Mouse (Mus musculus) forebrain, embryonic 13.5 days (tissue): Measurements from ENCODE around the gene Rassf7. TPM values are rescaled to one million over a fixed set of nuclear protein-coding genes. Genes with fewer than 3 reads are reported as not detected.

Experiments used
- ATAC-seq: fragments of 200-750 bp; cut with Nextera tagmentation; 2 replicates; pipeline ENCODE4 v1.8.0; 2017
- H3K27ac ChIP-seq: fragments of 300-500 bp; sonication (generic); 2 replicates; pipeline ENCODE4 v1.5.1; 2015; ENCODE audit warnings: inconsistent platforms, mild to moderate bottlenecking, moderate library complexity
- H3K27me3 ChIP-seq: fragments of 300-500 bp; sonication (generic); 2 replicates; pipeline ENCODE4 v1.6.1; 2015; ENCODE audit warnings: mild to moderate bottlenecking, inconsistent platforms
- H3K36me3 ChIP-seq: fragments of 300-500 bp; sonication (generic); 2 replicates; pipeline ENCODE4 v1.6.1; 2015; ENCODE audit warnings: mild to moderate bottlenecking, inconsistent platforms; ENCODE audit not compliant: poor library complexity, severe bottlenecking
- H3K4me1 ChIP-seq: fragments of 300-500 bp; sonication (generic); 2 replicates; pipeline ENCODE4 v1.6.1; 2015; ENCODE audit warnings: inconsistent platforms
- H3K4me2 ChIP-seq: fragments of 300-500 bp; sonication (generic); 2 replicates; pipeline ENCODE4 v1.6.1; 2015; ENCODE audit warnings: inconsistent platforms, mild to moderate bottlenecking, moderate library complexity
- H3K4me3 ChIP-seq: fragments of 300-500 bp; sonication (generic); 2 replicates; pipeline ENCODE4 v1.5.1; 2015; ENCODE audit warnings: mild to moderate bottlenecking, inconsistent platforms
- H3K9ac ChIP-seq: fragments of 300-500 bp; sonication (generic); 2 replicates; pipeline ENCODE4 v1.6.1; 2015; ENCODE audit warnings: mild to moderate bottlenecking, inconsistent platforms
- H3K9me3 ChIP-seq: fragments of 300-500 bp; sonication (generic); replicated peaks from 2 replicates; pipeline ENCODE4 v1.6.1; 2016; ENCODE audit warnings: inconsistent platforms
- WGBS: fragments of 180-500 bp; shearing (Covaris S2); methylation state at CpG from one replicate; pipeline ENCODE4 v1.1.7; 2015; 5-methylcytosine and 5-hydroxymethylcytosine counted together
- polyA plus RNA-seq: library from polyadenylated mRNA; unstranded; fragments of >200 nt; fragmentation: Nextera tagmentation; extraction: Ambion mirVana; gene quantifications from 2 replicates; pipeline ENCODE4 v1.2.1, GENCODE M21; 2015

The Rassf7 gene
- polyA plus RNA-seq, 1 experiment from 2014 or later: 29.4 TPM

DNA sequence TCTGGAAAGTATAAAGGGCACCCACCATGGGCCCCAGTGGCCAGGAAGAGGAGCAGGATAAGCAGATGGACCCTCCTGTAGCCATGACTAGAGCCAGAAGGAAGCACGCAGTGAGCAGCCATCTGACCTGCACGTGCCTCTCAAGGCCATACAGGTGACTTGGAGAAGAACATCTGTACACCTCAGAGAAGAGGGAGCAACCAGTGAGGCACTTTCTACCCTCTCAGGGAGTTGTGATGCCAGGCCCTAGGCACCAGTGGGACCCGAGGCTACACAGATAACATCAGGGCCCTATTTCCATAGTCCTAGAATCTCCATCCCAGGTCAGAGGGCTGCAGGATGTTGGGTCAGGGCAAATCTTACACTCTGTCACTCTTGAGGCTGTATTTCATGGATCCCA, 25.4 kb upstream of the Rassf7 start:
- whole genome bisulfite sequencing: 90% methylated on average over 3 of the region's 3 CpGs

GRCm38 (mm10) chr7:141191036-141191435, 24.6 kb upstream of the Rassf7 start:
- no peak overlapping the region for H3K9ac ChIP-seq
- ATAC-seq: no peak
- peaks cover 24% of the 10 kb centered on the region for H3K4me1 ChIP-seq
- H3K27me3 ChIP-seq: no peaks in the 10 kb centered on the region
- WGBS: 93% methylated on average over 14 of the region's 14 CpGs
- H3K27ac ChIP-seq: no peak overlapping the region
- peaks cover 38% of the 10 kb centered on the region for H3K36me3 ChIP-seq
- H3K4me2 ChIP-seq: no peak overlapping the region
- H3K9me3 ChIP-seq: no peaks in the 10 kb centered on the region
- H3K4me3 ChIP-seq: no peak overlapping the region

More for the DNA sequence above, 25.4 kb upstream of the Rassf7 start:
- Histone ChIP-seq H3K4me2 (no peak overlapping the region), H3K4me1 (peaks cover 19% of the 10 kb centered on the region), H3K27me3 (no peaks in the 10 kb centered on the region), H3K9ac (no peak overlapping the region), H3K27ac (no peak overlapping the region), H3K9me3 (no peaks in the 10 kb centered on the region), H3K4me3 (no peak overlapping the region), H3K36me3 (peaks cover 38% of the 10 kb centered on the region)
- ATAC-seq: no peak

DNA sequence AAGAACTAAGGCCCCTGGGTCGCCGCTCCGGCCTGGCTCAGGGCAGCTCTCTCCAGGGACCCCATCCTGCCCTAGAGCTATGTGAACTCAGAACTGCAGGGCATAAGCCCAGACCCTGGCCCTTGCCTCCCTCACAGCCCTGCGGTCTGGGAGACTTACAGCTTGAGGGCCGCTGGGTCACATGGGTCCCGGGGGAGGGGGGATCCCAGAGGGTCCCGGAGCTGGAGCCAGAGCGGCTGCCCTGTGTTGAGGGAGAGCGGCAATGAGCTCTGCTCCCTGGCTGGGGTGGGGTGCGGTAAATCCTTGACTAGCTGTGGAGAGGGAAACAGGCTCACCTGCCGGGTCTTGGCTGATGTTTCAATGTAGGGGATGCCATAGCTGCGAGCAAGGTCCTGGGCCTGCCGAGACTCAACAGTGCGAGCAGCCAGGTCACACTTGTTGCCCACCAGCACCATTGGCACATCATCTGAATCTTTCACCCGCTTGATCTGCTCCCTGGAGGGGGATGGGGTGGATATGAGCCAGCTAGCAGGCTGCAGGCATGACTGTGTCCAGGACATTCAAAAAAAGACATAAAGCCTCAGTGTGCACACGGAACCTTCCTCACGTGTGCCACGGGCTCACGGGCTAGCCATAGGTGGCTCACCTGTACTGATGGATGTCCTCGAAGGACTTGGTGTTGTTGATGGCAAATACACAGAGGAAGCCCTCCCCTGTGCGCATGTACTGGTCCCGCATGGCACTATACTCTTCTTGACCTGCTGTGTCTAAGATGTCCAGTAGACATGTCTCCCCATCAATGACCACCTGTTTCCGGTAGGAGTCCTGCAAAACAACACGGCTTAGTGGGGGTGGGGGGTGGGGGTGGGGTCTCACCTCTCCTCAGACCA, 23.6 kb upstream of the Rassf7 start:
- peaks cover 38% of the 10 kb centered on the region for H3K36me3 ChIP-seq
- peak overlapping the region; percentile 92 for H3K4me3 ChIP-seq
- H3K4me2 ChIP-seq: peak overlapping the region; percentile 96
- H3K9ac ChIP-seq: peak overlapping the region; percentile 96
- no peaks in the 10 kb centered on the region for H3K27me3 ChIP-seq
- peaks cover 24% of the 10 kb centered on the region for H3K4me1 ChIP-seq
- ATAC-seq: no peak
- no peaks in the 10 kb centered on the region for H3K9me3 ChIP-seq
- 91% methylated on average over 23 of the region's 24 CpGs for WGBS
- no peak overlapping the region for H3K27ac ChIP-seq

GRCm38 (mm10) chr7:141192776-141193347, 22.8 kb upstream of the Rassf7 start:
- H3K4me1 ChIP-seq: peaks cover 24% of the 10 kb centered on the region
- 28% methylated on average over 12 of the region's 12 CpGs for WGBS
- peaks cover 38% of the 10 kb centered on the region for H3K36me3 ChIP-seq
- H3K9me3 ChIP-seq: no peaks in the 10 kb centered on the region
- peak overlapping the region; percentile 96 for H3K4me2 ChIP-seq
- ATAC-seq: no peak
- H3K27ac ChIP-seq: peak overlapping the region; percentile 76
- H3K4me3 ChIP-seq: peak overlapping the region; percentile 92
- H3K27me3 ChIP-seq: no peaks in the 10 kb centered on the region
- peak overlapping the region; percentile 96 for H3K9ac ChIP-seq

GRCm38 (mm10) chr7:141193348-141193856, 22.3 kb upstream of the Rassf7 start:
- WGBS: 0% methylated on average over 26 of the region's 43 CpGs
- peak; percentile 48 for ATAC-seq

DNA sequence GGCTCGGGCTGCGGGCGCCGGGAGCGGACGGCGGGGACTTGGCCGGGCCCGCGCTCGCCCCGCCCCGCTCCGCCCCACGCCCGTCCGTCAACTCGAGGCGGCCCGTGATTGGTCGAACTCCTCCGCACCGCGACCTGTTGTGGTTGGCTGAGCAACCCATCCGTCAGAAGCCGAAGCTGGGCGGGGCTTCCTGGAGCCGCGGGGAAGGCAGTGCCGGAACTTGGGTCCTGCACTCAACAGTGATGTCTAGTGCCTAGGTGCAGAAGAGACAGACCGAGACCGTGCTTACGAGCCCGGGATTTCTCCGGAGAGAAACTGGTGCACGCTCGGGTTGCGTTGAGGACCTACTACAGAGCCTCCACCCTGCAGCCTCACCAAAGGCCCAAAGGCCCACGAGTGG, 21.7 kb upstream of the Rassf7 start, which contains the start of the genes Hras and Lrrc56:
Gene Hras (minus strand): TSS at position 58 of the 400 bp plus-strand sequence.
Gene Lrrc56 (plus strand): TSS at position 210 of the 400 bp plus-strand sequence.
- H3K9ac ChIP-seq: peak within 1 kb of the TSS; percentile 96
- peak; percentile 95 for ATAC-seq
- H3K4me1 ChIP-seq: peaks cover 24% of the 10 kb centered on the region
- peak within 1 kb of the TSS; percentile 96 for H3K4me2 ChIP-seq
- peak within 1 kb of the TSS; percentile 92 for H3K4me3 ChIP-seq
- H3K27ac ChIP-seq: peak within 1 kb of the TSS; percentile 76
- under 1% methylated on average over 25 of the region's 39 CpGs for WGBS
- H3K36me3 ChIP-seq: peaks cover 35% of the 10 kb centered on the region
- H3K27me3 ChIP-seq: no peaks in the 10 kb centered on the region
- no peaks in the 10 kb centered on the region for H3K9me3 ChIP-seq

More at GRCm38 (mm10) chr7:141193348-141193856, 22.3 kb upstream of the Rassf7 start:
- Histone ChIP-seq H3K9me3 (no peaks in the 10 kb centered on the region), H3K4me2 (peak overlapping the region; percentile 96), H3K27ac (peak overlapping the region; percentile 76), H3K36me3 (peaks cover 38% of the 10 kb centered on the region), H3K27me3 (no peaks in the 10 kb centered on the region), H3K4me1 (peaks cover 24% of the 10 kb centered on the region), H3K9ac (peak overlapping the region; percentile 96), H3K4me3 (peak overlapping the region; percentile 92)

- H3K9me3 ChIP-seq: no peaks in the 10 kb centered on the region
- H3K27ac ChIP-seq: peak overlapping the region; percentile 73
- peak overlapping the region; percentile 67 for H3K9ac ChIP-seq
- no peaks in the 10 kb centered on the region for H3K27me3 ChIP-seq
- H3K36me3 ChIP-seq: peaks cover 30% of the 10 kb centered on the region
- H3K4me2 ChIP-seq: peak overlapping the region; percentile 96
- no peak for ATAC-seq
- under 1% methylated on average over 23 of the region's 23 CpGs for WGBS
- peaks cover 24% of the 10 kb centered on the region for H3K4me1 ChIP-seq
- H3K4me3 ChIP-seq: peak overlapping the region; percentile 92
Measured at GRCm38 (mm10) chr7:141194409-141194808, 21.3 kb upstream of the Rassf7 start.

GRCm38 (mm10) chr7:141194830-141195229, 20.8 kb upstream of the Rassf7 start:
- under 1% methylated on average over 28 of the region's 28 CpGs for WGBS
- peak overlapping the region; percentile 73 for H3K27ac ChIP-seq
- H3K27me3 ChIP-seq: no peaks in the 10 kb centered on the region
- H3K4me1 ChIP-seq: peaks cover 24% of the 10 kb centered on the region
- H3K4me2 ChIP-seq: peak overlapping the region; percentile 96
- no peaks in the 10 kb centered on the region for H3K9me3 ChIP-seq
- ATAC-seq: peak; percentile 52
- H3K9ac ChIP-seq: peak overlapping the region; percentile 67
- peak overlapping the region; percentile 92 for H3K4me3 ChIP-seq
- peaks cover 29% of the 10 kb centered on the region for H3K36me3 ChIP-seq

GRCm38 (mm10) chr7:141195754-141196153, 19.9 kb upstream of the Rassf7 start:
- 95% methylated on average over 2 of the region's 2 CpGs for whole genome bisulfite sequencing
- no peak for ATAC-seq
- Histone ChIP-seq H3K36me3 (peaks cover 21% of the 10 kb centered on the region), H3K4me3 (peak overlapping the region; percentile 92; the same call in 1 of the 2 replicates), H3K9me3 (no peaks in the 10 kb centered on the region), H3K27me3 (no peaks in the 10 kb centered on the region), H3K27ac (no peak overlapping the region), H3K9ac (peak overlapping the region; percentile 67; the same call in 1 of the 2 replicates), H3K4me1 (peaks cover 24% of the 10 kb centered on the region), H3K4me2 (peak overlapping the region; percentile 96)

DNA sequence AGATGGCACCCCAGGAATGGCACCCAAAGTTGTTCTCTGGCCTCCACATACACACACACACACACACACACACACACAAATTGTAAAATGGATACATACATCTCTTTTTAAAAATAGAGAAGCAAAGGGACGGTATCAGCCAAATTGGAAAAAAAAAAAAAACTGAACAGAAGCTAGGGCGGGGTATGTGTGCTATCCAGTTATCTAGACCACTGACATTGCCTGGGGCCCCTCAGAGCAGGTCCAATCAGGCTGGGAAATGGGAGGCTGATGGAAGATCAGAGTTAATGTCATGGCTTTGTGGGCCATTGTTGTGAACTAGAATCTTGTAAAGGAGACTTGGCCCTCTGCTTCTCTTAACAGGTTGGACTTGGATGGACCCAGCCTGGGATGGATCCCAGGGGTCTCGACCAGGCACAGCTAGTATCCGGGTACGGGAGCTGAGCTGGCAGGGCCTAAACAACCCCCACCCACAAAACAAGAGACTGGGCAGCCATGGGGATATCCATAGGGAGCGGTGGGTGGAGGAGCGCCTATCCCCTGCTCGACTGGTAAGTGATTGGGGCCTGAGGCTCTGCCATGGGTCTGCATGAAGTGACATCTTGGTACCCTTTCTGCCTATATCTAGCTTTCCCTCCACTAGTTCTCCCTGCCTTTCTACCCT, 18.9 kb upstream of the Rassf7 start:
- ATAC-seq: no peak
- Histone ChIP-seq H3K4me3 (no peak overlapping the region), H3K9me3 (no peaks in the 10 kb centered on the region), H3K27ac (no peak overlapping the region), H3K4me1 (peaks cover 24% of the 10 kb centered on the region), H3K9ac (no peak overlapping the region; the same call in 1 of the 2 replicates), H3K27me3 (no peaks in the 10 kb centered on the region), H3K36me3 (peaks cover 11% of the 10 kb centered on the region), H3K4me2 (no peak overlapping the region)
- WGBS: 95% methylated on average over 8 of the region's 8 CpGs

DNA sequence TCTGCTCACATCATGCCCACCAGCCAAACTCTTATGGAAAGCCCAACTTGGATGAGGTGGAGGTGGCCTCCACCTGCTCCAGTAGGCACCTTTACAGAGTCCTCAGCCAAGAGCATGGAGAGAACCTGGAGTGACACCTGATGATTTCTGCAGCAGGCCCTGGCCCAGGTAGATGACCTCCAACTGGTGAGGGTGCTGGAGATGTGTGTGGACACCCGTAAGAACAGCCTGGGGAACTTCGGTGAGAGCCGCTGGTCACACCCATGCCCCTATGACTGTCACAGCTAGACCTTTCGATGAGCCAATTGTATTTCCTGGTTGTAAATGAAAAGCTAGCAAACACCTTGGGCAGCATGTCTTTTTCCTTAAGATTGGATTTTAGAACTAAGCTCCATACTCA, 17.5 kb upstream of the Rassf7 start:
- Histone ChIP-seq H3K27me3 (no peaks in the 10 kb centered on the region), H3K9me3 (no peaks in the 10 kb centered on the region), H3K4me1 (peaks cover 12% of the 10 kb centered on the region), H3K27ac (no peak overlapping the region), H3K9ac (no peak overlapping the region), H3K4me2 (no peak overlapping the region), H3K4me3 (no peak overlapping the region), H3K36me3 (0 out of 2 replicates have a peak, but pooled peaks cover 4% of the 10 kb centered on the region)
- no peak for ATAC-seq
- WGBS: 97% methylated on average over 4 of the region's 4 CpGs
